Mouse (Mus musculus): ENCODE measurements around the gene Fam114a2.
"Not testable (repeated sequence)": the region's sequence is repeated elsewhere in the genome, so short reads cannot be mapped to it uniquely, and the experiment has no call there.

Fam114a2 gene

GRCm38 (mm10) chr11:57518091-57518750 lies at the start of gene Fam114a2, which contains the start of gene Mfap3:
Fam114a2 (minus strand) TSS chr11:57518617.
Mfap3 (plus strand) TSS chr11:57518664.
- DNase-seq, result peak; percentile 96

- no peak for DNase-seq
Measured at GRCm38 (mm10) chr11:57566091-57567035, 47.9 kb upstream of the Fam114a2 start.

GRCm38 (mm10) chr11:57564564-57564963 lies 46.1 kb upstream of the Fam114a2 start:
- DNase-seq, result peak; percentile 19

- DNase-seq, result not testable (repeated sequence)
Measured at GRCm38 (mm10) chr11:57557936-57558335, 39.5 kb upstream of the Fam114a2 start.

- no peak for DNase-seq
Measured at GRCm38 (mm10) chr11:57553015-57553780, 34.8 kb upstream of the Fam114a2 start.

- no peak for DNase-seq
Measured at GRCm38 (mm10) chr11:57551016-57551415, 32.6 kb upstream of the Fam114a2 start.

GRCm38 (mm10) chr11:57550230-57550629 lies 31.8 kb upstream of the Fam114a2 start:
- DNase-seq, result no peak

- DNase-seq, result peak; percentile 90
Measured at GRCm38 (mm10) chr11:57548618-57549550, 30.5 kb upstream of the Fam114a2 start.

GRCm38 (mm10) chr11:57540681-57541080 lies 22.3 kb upstream of the Fam114a2 start:
- no peak for DNase-seq

GRCm38 (mm10) chr11:57539841-57540418 lies 21.5 kb upstream of the Fam114a2 start:
- no peak for DNase-seq

GRCm38 (mm10) chr11:57535912-57536311 lies 17.5 kb upstream of the Fam114a2 start:
- peak; percentile 18 for DNase-seq

GRCm38 (mm10) chr11:57532306-57532705 lies 13.9 kb upstream of the Fam114a2 start:
- DNase-seq, result no peak

- DNase-seq, result peak; percentile 28
Measured at GRCm38 (mm10) chr11:57531300-57531950, 13.0 kb upstream of the Fam114a2 start.

GRCm38 (mm10) chr11:57529111-57529510 lies 10.7 kb upstream of the Fam114a2 start:
- DNase-seq, result no peak

- no peak for DNase-seq
Measured at GRCm38 (mm10) chr11:57527506-57527905, 9.1 kb upstream of the Fam114a2 start.

- DNase-seq, result no peak
Measured at GRCm38 (mm10) chr11:57525900-57526299, 7.5 kb upstream of the Fam114a2 start.

- DNase-seq, result peak; percentile 17
Measured at GRCm38 (mm10) chr11:57524597-57524996, 6.2 kb upstream of the Fam114a2 start.

- DNase-seq, result no peak
Measured at GRCm38 (mm10) chr11:57523418-57523817, 5.0 kb upstream of the Fam114a2 start.

- DNase-seq, result no peak
Measured at GRCm38 (mm10) chr11:57522046-57522445, 3.6 kb upstream of the Fam114a2 start.

GRCm38 (mm10) chr11:57521206-57521605 lies 2.8 kb upstream of the Fam114a2 start:
- no peak for DNase-seq

- DNase-seq, result no peak
Measured at GRCm38 (mm10) chr11:57519304-57519703, 887 bp upstream of the Fam114a2 start.
